Mouse (Mus musculus) c-Kit-negative CD71-positive TER-119-positive erythroid progenitor cells, embryonic 14.5 days (primary cell): Measurements from ENCODE around the gene Padi4.

Experiments used
- DNase-seq: peaks from one replicate; pipeline ENCODE4 v3.0.0-alpha.2; 2013; ENCODE audit warnings: low read depth, low spot score

Padi4 gene

DNA sequence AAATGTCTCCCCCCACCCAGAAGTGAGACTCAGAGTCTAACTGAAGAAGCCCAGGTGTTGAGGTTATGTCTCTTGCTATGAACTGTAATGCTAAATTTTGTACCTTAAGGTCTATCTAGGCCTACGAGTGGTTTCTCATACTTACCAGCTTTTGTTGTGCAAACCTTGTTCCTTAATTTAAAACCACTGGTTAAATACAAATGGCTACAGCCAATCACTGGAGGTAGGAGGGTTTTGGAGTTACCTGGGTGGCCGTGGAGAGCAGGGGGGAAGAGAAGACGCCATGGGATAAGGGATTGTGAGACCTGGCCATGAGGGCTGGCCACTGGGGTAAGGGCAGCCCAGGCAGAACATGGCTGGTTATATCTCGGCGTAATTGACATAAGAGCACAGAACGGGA is 14.2 kb upstream of the Padi4 start:
- DNase-seq = no peak

DNA sequence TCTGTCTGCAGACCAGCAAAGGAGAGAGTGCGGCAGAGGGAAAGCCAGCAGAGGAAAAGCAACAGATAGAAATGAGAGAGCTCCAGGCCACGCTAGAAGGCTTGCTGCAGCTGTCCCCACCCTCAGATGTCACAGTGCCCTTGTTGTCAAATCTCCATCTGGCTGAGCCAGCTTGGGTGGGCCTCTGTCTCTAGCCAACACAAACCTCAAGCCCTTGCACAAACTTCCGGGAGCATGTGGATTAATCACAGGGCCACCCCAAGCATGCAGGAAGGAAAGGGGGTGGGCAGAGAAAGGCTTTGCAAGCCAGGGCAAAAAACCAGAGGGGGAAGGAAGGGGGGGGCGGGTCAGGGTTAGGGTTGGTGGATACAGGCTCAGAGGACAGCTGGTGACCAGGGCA is 13.4 kb upstream of the Padi4 start:
- no peak for DNase-seq

DNA sequence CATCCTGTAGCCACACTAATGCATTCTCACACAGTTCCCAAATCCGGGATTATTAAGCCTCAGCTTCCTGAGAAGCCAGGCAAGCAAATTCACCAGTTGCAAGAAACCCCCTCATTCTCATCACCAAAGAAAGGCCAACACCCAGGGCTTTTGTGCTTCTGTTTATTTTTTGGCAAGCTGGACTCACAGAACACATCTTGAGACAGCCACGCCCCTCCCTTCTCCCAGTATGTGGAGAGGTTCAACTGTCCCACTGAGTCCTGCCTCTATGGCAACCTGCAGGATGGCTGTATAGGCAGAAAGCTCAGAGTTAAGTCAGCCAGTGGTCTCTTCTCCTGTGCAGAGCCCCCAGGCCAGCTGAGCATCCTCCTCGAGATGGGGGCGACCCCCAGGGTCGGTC is 11.2 kb upstream of the Padi4 start:
- DNase-seq = no peak

DNA sequence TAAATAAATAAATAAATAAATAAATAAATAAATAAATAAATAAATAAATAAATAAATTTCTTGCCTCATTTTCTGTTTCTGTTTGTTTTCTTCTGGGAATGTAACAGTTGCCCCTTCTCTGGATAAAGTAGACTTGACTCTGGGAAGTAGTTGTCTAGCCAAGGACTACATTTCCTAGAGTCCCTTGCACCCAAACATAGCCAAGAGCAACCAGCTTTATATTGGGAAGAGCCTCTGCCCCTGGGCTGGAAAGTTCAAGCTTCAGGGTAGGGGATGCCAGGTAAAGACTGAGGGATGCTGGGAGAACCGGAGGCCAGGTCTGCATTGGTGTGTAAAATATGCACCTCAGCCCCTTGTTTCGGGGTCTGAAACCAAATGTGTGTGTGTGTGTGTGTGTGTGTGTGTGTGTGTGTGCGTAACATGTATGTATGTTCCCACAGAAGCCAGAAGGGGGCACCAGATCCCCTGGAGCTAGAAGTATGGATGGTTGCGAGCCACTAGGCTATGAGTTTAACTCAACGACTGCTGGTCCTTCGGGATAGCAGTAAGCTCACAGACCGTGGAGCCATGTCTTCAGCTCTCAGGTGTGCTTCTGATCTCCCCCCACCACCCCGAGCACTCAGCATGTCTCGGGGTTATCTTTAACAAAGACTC is 10.4 kb upstream of the Padi4 start:
- no peak for DNase-seq

DNA sequence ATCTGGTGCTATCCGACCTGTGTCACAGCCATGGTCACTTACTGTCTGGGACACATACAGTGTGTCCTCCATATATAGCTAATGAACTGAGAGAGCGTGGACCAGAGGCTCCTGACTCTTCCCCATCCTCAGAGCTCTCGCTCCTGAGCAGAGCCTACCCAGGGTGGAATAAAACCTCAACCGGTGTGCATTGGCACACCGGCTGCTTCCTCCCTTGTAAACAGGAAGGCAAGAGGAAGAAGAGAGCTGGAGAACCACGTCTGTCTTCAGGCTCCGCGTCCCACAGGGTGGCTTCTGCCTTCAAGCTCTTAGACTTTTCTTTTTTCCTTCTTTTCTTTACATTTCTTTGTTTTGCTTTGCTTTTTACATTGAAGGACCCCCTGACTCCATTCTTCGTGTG is 8.8 kb upstream of the Padi4 start:
- no peak for DNase-seq

DNA sequence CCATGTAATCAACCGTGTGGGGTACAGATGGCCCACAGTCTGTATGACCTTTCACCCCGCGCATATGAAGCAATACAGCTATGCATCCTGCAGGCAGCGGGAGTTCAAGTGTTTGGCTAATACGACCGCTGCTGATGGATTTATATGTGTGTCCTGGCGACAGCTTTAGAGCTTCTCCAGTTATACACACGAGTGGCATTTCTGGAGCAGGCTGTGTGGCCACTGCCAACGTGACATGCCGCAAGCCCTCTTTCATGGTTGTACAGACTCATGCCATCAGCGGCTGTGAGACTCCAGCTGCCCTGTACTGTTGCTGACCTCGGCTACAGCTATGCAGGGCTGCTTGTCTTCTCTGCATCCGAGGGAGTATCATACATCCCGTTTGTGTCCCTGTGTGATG is 6.5 kb upstream of the Padi4 start:
- DNase-seq = no peak

DNA sequence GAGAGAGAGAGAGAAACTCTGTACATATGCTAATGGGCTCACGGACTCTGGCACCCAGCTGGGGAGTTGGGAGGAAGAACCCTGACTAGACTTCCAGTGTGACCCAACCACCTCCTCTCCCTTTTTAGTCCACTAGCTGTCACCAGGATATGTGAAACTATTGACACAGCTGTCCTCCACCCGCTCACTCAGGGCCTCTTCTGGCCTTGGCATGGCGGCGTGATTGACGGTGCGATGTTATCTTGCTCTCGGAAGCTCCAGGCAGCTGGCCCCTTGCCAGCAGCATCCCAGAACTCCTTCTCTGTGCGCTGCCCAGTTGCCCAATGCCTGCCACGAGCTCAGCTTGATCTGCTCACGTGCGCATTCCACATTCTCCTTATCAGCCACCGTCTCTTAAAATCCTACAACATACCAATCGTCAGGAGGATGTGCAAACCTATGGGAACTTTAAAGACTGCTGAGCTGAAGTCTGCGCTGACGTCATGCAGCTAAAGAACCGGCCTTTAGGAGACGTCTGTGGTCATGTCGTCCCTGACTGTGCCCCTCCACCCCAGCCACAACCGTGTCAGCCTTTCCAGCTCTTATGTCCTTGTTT is 5.9 kb upstream of the Padi4 start:
- no peak for DNase-seq

DNA sequence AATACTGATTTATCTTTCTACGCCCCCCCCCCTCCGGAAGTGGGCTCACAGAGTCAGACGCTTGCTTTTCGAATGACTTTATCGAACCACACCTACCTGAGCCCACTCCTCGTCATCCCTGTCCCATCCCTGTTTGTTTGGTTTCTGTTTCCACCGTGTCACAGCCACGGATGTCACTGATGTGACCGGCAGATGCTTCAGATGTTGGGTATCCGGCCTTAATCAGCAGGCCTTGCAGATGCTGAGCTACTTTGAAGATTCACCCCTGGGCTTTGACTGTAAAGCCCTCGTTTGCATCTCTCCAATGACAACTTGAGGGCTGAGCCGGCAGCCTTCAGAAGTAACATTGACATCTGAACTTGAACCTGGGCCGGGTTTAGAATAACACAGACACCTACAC is 2.6 kb upstream of the Padi4 start:
- DNase-seq = no peak

DNA sequence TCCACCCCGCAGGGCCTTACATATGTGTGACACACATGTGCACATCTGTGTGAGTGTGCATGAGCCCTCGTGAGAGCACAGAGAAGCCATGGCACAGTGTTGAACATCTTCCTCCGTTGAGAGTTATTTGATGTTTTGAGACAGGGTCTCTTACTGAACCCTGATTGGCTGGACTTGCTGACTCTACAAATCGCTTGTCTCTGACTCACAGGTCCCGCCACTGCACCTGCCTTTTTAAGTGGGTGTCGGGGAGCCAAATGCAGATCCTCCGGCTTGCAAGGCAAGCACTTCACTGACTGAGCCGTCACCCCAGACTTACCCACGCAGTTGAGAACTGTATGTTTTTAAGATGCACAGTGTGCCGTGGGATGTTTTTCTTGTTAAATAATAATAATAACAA is 1.8 kb upstream of the Padi4 start:
- no peak for DNase-seq

DNA sequence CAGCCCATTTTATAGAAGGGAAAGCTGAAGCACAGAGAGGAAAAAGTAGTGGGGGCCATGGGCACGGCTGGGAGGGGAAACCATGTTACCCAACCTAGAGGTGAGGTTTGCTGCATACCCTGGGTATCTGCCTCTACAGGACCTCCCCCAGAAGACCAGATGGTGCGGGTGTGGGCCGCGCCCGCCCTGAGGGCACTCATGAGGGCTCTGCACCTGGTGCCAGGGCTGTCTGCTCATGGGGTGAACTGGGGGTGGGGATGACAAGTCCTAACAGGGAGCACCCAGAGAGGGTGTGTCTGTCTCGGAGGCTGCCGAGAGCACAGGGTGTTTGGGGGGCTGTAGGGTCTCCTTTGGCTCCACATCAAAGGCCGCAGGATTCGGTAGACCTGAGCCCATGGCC is 857 bp upstream of the Padi4 start:
- no peak for DNase-seq

DNA sequence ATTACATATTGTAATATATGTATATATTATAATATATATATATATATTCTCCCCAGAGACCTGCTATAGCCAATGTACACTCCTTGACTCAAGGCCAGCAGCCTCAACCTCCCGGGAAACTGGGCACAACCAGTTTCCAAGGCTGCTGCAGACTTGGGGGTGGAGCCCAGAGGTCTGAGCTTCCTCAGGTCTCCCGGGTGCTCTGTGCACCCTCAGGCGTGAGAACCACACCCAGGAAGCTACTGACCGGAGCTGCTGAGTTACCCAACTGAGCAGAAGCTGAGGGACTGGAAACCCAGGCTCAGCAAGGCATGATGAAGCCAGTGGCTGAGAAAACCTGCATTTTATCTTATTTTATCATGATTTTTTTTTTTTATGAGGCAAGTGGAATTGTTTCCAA is 2.9 kb downstream of the Padi4 start:
- DNase-seq = no peak

DNA sequence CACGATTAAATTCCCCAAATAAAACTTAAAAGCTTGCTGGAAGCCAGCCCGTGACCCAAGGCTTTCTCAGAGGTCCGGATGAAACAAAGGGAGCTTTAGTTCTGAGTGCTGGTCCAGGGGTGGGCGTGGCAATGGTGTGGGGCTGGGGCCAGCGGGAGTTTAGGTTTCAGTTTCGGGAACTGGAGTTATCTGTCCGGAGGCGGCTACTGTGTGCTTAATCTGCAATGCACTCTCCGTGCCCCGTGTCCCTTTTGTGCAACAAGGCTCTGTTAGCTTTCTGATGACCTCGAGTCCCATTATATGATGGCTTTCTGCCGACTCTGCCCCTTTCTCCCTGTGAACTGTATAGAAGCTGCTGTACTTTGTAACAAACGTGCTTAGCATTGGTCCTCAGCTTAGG is 3.6 kb downstream of the Padi4 start:
- DNase-seq = no peak

DNA sequence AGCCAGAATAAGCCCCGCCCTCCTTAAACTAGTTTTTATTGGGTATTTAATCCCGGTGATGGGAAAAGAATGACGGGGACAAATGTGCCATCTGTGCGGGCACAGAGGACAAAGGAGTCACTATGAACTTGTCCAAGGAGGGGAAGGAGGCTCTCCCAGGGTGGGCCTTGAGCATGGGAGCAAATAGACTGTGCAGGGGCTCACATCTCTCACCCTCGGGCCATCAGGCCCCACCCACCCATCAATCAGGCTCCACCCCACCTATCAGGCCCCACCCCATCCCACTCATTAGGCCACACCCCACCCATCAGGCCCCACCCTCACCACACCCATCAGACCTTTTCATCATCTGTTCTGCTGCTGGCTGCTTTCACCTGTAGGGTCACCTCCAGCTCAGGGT is 5.1 kb downstream of the Padi4 start:
- DNase-seq = no peak

DNA sequence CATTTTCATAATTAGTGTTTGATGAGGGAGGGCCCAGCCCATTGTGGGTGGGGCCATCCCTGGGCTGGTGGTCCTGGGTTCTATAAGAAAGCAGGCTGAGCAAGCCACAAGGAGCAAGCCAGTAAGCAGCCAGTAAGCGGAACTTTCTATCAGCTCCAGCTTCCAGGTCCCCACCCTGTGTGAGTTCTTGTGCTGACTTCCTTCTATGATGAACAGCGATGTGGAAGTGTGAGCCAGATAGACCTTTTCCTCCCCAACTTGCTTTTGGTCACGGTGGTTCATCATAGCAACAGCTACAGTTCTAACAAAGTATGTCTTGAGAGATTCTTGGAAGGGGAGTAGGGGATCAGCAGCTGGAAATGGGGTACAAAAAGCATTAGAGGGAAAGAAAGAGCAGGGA is 8.1 kb downstream of the Padi4 start:
- DNase-seq = no peak

DNA sequence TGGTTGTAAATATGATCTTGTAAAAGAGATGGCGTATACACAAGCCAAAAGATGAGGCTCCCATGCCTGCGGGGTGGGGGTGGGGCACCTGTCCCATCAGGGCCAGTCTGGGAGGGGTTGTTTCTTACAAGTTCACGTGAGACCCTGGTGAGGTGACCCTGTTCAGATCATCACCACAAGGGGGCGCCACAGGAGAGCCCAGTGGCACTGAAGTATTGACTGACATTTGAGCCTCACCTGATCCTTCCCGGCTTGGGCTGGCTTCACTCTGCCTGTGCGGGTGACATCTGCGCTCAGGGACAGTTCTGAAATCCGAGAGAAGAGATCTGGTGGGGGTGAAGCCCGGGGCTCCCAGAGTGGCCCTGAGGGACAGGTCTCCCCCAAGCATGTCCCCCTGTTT is 10.9 kb downstream of the Padi4 start:
- DNase-seq = peak; percentile 40

DNA sequence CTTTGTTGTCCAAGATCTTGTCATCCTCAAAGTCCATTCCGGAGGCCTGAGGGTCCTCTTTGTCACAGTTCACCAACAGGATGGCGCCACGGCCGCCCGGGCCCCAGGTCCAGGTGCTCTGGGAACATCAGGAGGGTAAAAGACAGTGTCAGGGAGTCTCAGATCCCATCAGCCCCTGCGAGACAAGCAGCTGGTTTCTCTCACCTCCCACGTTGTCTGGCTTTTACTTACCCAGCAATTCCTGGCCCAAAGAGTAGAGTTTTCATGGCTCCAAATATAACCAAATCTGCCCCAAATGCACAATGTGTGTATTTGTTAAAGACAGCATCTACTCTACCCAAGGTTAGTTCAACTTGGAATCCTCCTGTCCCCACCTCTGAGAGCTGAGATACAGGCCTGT is 12.4 kb downstream of the Padi4 start:
- DNase-seq = no peak

DNA sequence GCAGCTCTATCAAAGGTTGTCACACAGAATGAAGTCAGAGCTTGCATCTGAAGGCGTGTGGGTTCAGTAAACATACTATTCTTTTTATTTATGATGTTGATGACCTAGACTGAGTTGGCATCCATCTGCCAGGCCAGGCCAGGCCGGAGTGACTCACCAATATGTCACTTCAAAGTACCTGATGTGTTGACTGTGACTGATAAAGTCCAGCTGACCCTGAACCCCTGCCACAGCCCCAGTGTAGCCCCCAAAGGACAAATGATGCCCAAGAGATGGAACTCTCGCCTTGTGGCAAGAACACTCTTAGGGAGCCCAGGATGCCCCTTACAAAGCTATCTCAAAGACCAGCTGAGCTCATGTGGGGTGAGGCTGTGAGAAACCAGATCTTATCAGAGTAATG is 18.2 kb downstream of the Padi4 start:
- no peak for DNase-seq

DNA sequence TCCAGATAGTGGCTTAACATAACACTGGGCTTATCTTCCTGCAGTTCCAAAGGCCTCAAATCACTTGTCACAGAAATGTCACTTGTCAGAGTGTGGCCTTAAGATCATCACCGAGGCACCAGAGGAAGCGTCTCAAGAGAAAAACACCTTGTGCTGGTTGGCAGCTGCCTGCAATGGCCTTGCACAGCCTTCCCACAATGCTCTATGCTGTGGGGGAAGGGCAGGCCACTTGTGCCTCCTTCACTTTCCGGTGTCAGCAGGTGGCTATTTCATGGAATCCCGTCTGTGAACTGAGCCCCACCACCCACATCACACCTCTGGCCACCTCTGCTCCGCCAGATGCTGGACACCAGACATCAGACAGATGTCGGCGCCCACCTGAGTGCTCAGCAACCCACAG is 20.7 kb downstream of the Padi4 start:
- no peak for DNase-seq

DNA sequence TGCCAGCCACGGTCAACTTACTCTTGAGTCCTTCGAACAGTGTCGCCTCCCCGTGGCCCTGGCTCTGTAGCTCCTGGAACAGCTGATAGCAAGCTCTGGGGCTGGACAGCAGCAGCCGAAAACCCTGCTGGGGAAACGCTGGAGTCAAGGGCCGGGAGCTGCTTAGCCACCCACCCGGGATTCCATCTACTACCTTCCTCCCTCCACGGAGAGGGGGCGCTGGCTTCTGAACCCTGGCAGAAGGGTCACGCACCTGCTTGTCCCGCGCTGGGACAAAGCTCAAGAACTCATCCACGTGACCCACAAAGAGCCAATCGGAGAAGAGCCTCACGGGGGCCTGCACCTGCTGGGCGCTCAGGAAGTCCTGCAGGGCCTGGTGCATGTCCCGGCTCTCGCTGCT is 23.7 kb downstream of the Padi4 start:
- no peak for DNase-seq

DNA sequence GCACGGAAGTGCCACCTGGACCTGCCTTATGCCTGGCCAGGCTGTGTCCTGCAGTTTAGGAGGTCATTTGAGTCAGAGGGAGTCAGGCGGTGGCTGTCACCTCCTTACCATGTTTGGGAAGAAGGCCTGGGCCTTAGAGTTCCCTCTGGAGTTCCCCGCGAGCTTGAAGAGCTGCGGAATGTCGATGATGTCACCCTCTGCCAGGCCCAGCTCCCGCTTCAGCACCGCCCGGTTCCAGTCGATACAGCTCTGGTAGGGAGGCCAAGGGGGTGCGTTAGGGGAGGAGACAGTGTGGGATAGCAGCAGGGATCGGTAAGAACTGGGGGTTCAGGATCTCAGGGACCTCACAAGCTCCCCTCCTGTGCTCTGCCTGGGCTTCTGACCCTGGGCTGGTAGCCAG is 26.1 kb downstream of the Padi4 start:
- no peak for DNase-seq

DNA sequence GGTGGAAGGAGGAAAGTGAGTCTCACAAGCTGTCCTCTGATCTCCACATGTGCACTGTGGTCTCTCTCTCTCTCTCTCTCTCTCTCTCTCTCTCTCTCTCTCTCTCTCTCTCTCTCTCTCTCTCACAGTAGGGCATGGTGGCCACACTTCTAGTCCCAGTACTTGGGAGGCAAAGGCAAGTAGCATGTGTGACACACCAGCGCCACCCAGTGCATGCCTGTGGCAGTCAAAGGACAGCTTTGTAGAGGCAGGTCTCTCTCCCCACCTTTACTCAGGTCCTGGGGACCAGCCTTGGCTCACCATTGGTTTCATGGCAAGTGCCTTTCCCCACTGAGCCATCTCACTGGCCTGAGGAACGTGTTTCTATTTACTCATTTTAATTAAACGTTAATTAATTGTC is 29.4 kb downstream of the Padi4 start:
- DNase-seq = peak; percentile 21

DNA sequence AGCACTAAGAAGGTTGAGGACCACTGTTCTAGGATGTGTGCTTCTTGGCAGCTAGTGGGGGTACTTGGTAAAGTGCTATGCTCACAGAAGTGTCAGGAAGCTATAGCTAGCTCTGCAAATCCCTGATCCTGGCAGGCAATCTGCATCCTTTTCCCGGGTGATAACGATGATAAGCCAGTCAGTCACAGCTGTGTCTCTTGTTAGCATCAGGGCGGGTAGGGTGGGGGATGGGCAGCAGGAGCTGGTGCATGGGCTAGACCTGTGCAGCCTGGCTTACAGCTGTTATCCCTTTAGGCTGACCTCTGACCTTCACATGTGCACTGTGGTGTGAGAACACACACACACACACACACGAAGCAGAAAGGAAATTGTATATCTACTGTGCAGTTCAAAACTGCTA is 30.9 kb downstream of the Padi4 start:
- no peak for DNase-seq

DNA sequence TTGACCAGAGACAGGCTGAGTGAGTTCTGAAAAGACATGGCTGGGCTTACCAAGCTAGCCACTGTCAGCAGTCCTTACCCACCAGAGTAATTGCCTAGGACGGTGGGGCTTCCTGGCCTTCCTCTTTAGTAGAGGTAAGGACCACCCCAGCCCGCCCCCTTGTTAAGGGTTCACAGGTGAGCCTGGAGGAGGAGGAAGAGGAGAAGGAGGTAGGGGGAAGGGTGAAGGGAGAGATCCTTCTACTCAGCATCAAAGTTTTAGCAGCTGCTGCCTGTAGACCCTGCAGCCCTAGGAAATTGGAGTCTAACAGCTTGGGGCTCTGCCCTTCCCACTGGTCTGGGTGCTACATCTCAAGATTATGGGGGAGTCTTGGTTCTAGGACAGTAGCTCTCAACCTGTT is 31.5 kb downstream of the Padi4 start, which contains the start of gene Padi6:
TSS of gene Padi6 (minus strand) at position 101 of the 400 bp plus-strand sequence.
- DNase-seq = no peak

DNA sequence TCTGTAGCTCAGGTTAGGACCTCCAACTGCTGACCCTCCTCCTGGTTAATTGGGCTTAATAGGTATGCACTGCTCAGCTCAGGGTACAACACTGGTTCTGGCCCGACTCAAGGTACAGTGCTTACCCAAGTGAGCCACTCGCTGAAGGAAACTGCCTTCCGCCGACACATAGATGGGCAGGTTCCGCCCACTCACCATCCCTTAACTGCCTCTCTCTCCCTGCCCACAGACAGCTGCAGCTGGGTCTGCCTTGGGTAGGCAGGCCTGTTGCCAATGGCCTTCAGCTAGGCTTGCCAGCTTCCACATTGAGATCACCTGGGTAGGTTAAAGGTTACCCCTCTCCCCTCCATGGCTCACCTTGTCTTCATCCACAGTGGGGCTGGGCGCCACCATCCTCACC is 32.6 kb downstream of the Padi4 start:
- DNase-seq = no peak
